Mouse (Mus musculus): Measurements from ENCODE around the gene Rab30.

GRCm38 (mm10) chr7:92874116-92874675 is 132.8 kb downstream of the Rab30 start, which contains the start of the genes Ddias and Prcp:
- TF ChIP-seq CTCF (IDR thresholded peaks at IDR 0.05; ENCODE audit: low read depth) (peak; percentile 100), EP300 (IDR thresholded peaks at IDR 0.05; ENCODE audit: low read depth) (no peak; the same call in 1 of the 2 replicates)

All from liver, postnatal 0 days (tissue).